23 mouse cellular contexts compared by ENCODE assay signal in genomic region chr7:103843034-103843433, GRCm38 (mm10). TPM values are rescaled to one million over a fixed set of nuclear protein-coding genes. Genes with fewer than 3 reads are reported as not detected.
DNase-seq lines count a peak whose midpoint lies in the region; ATAC-seq and TF ChIP-seq lines count a peak whose summit lies in the region.
"Had no signal": no experiment of that assay in that cellular context is flagged by ENCODE, and none has a peak within 500 bp of the region (broad histone marks: within the 10 kb centered on the region; RNA-seq: fewer than 3 reads in every experiment).

Hbb-bh1 (minus strand) TSS chr7:103843164.

- H3K4me2 ChIP-seq in heart, embryonic 11.5 days = peak within 1 kb of the TSS; percentile 34
- no peak within 1 kb of the TSS for H3K4me2 ChIP-seq in lung, embryonic 14.5 days
- no peak within 1 kb of the TSS for H3K4me2 ChIP-seq in lung, postnatal 0 days (replicated peaks; ENCODE audit: low read depth, low read length)
- H3K4me2 ChIP-seq in embryonic facial prominence, embryonic 12.5 days (replicated peaks) = no peak within 1 kb of the TSS
- H3K4me2 ChIP-seq in limb, embryonic 13.5 days (replicated peaks) = no peak within 1 kb of the TSS
- H3K4me2 ChIP-seq: heart, embryonic 15.5 days; limb, embryonic 15.5 days had no signal

- H3K4me1 ChIP-seq in heart, embryonic 11.5 days (ENCODE audit: control insufficient read depth, insufficient read depth, low read length) = no peaks in the 10 kb centered on the region
- H3K4me1 ChIP-seq in heart, adult 2 months (ENCODE audit: control insufficient read depth, insufficient read depth, low read length) = no peaks in the 10 kb centered on the region
- no peaks in the 10 kb centered on the region for H3K4me1 ChIP-seq in lung, embryonic 14.5 days (ENCODE audit: insufficient read depth)
- no peaks in the 10 kb centered on the region for H3K4me1 ChIP-seq in lung, postnatal 0 days (ENCODE audit: insufficient read depth, low read depth, low read length)
- H3K4me1 ChIP-seq in embryonic facial prominence, embryonic 12.5 days = no peaks in the 10 kb centered on the region
- H3K4me1 ChIP-seq in limb, embryonic 13.5 days = no peaks in the 10 kb centered on the region
- H3K4me1 ChIP-seq: heart, embryonic 15.5 days; limb, embryonic 15.5 days had no signal

- no peak for TF ChIP-seq EP300 in heart, adult 2 months (IDR thresholded peaks at IDR 0.05; ENCODE audit: insufficient read depth, low read depth, low read length)
- no peak for TF ChIP-seq EP300 in lung, postnatal 0 days (IDR thresholded peaks at IDR 0.05)

- H3K79me2 ChIP-seq in heart, adult 2 months (replicated peaks; ENCODE audit: control insufficient read depth, insufficient read depth, low read length) = no peaks in the 10 kb centered on the region

- intact Hi-C loops in heart, adult 2 months (cut with DNase I) = no loop called here

- peak within 1 kb of the TSS; percentile 34 for H3K9ac ChIP-seq in heart, embryonic 11.5 days (ENCODE audit: low read depth, low read length)
- H3K9ac ChIP-seq in heart, adult 2 months (ENCODE audit: low read depth, low read length) = no peak within 1 kb of the TSS
- no peak within 1 kb of the TSS for H3K9ac ChIP-seq in lung, embryonic 14.5 days
- no peak within 1 kb of the TSS for H3K9ac ChIP-seq in lung, postnatal 0 days (replicated peaks; ENCODE audit: low read depth)
- no peak within 1 kb of the TSS for H3K9ac ChIP-seq in embryonic facial prominence, embryonic 12.5 days
- no peak within 1 kb of the TSS for H3K9ac ChIP-seq in limb, embryonic 13.5 days
- H3K9ac ChIP-seq: heart, embryonic 15.5 days; limb, embryonic 15.5 days had no signal

- H3K4me3 ChIP-seq in heart, embryonic 11.5 days (ENCODE audit: low read depth, low read length) = peak within 1 kb of the TSS; percentile 32
- H3K4me3 ChIP-seq in heart, adult 2 months = no peak within 1 kb of the TSS
- H3K4me3 ChIP-seq in lung, embryonic 14.5 days (ENCODE audit: low read depth, low read length) = no peak within 1 kb of the TSS
- no peak within 1 kb of the TSS for H3K4me3 ChIP-seq in lung, postnatal 0 days (ENCODE audit: low read depth, low read length)
- H3K4me3 ChIP-seq in embryonic facial prominence, embryonic 12.5 days = no peak within 1 kb of the TSS
- no peak within 1 kb of the TSS for H3K4me3 ChIP-seq in limb, embryonic 13.5 days
- H3K4me3 ChIP-seq: heart, embryonic 15.5 days; limb, embryonic 15.5 days had no signal

- no peaks in the 10 kb centered on the region for H3K9me3 ChIP-seq in heart, embryonic 11.5 days (replicated peaks; ENCODE audit: control insufficient read depth, low read length)
- no peaks in the 10 kb centered on the region for H3K9me3 ChIP-seq in lung, embryonic 14.5 days (ENCODE audit: low read depth, low read length)
- no peaks in the 10 kb centered on the region for H3K9me3 ChIP-seq in lung, postnatal 0 days (ENCODE audit: low read length)
- no peaks in the 10 kb centered on the region for H3K9me3 ChIP-seq in embryonic facial prominence, embryonic 12.5 days
- no peaks in the 10 kb centered on the region for H3K9me3 ChIP-seq in limb, embryonic 13.5 days
- H3K9me3 ChIP-seq: heart, embryonic 15.5 days; limb, embryonic 15.5 days had no signal

- no peaks in the 10 kb centered on the region for H3K36me3 ChIP-seq in heart, embryonic 11.5 days (ENCODE audit: control insufficient read depth, insufficient read depth, low read length)
- H3K36me3 ChIP-seq in heart, adult 2 months (ENCODE audit: control insufficient read depth, insufficient read depth, low read length) = no peaks in the 10 kb centered on the region
- no peaks in the 10 kb centered on the region for H3K36me3 ChIP-seq in lung, embryonic 14.5 days (ENCODE audit: insufficient read depth)
- no peaks in the 10 kb centered on the region for H3K36me3 ChIP-seq in lung, postnatal 0 days (ENCODE audit: insufficient read depth, low read length)
- no peaks in the 10 kb centered on the region for H3K36me3 ChIP-seq in embryonic facial prominence, embryonic 12.5 days
- no peaks in the 10 kb centered on the region for H3K36me3 ChIP-seq in limb, embryonic 13.5 days
- H3K36me3 ChIP-seq: heart, embryonic 15.5 days; limb, embryonic 15.5 days had no signal

- peak within 1 kb of the TSS; percentile 70 for H3K27ac ChIP-seq in heart, embryonic 11.5 days (ENCODE audit: low read depth, low read length)
- no peak within 1 kb of the TSS for H3K27ac ChIP-seq in heart, adult 2 months
- H3K27ac ChIP-seq in lung, embryonic 14.5 days (ENCODE audit: low read depth) = no peak within 1 kb of the TSS
- H3K27ac ChIP-seq in lung, postnatal 0 days (ENCODE audit: low read length) = no peak within 1 kb of the TSS
- no peak within 1 kb of the TSS for H3K27ac ChIP-seq in embryonic facial prominence, embryonic 12.5 days
- no peak within 1 kb of the TSS for H3K27ac ChIP-seq in limb, embryonic 13.5 days
- H3K27ac ChIP-seq: heart, embryonic 15.5 days; limb, embryonic 15.5 days; stomach, postnatal 0 days had no signal

- no peak for DNase-seq in heart, adult 2 months
- no peak for DNase-seq in lung, embryonic 14.5 days
- DNase-seq in lung, postnatal 0 days (ENCODE audit: low spot score) = no peak
- no peak for DNase-seq in ovary, postnatal 36 days (ENCODE audit: low spot score)
- DNase-seq: cerebellum, postnatal 14 days; kidney, adult 8-10 months; kidney, postnatal 4 days; lung, postnatal 36 days; spleen, adult 18-20 months; thymus, postnatal 14 days had no signal

- H3K27me3 ChIP-seq in heart, embryonic 11.5 days (ENCODE audit: control insufficient read depth, insufficient read depth, low read length) = no peaks in the 10 kb centered on the region
- H3K27me3 ChIP-seq in heart, adult 2 months (ENCODE audit: control insufficient read depth, insufficient read depth, low read length) = no peaks in the 10 kb centered on the region
- H3K27me3 ChIP-seq in lung, embryonic 14.5 days (ENCODE audit: insufficient read depth, low read length) = no peaks in the 10 kb centered on the region
- H3K27me3 ChIP-seq in lung, postnatal 0 days (replicated peaks; ENCODE audit: insufficient read depth, low read length) = no peaks in the 10 kb centered on the region
- H3K27me3 ChIP-seq in embryonic facial prominence, embryonic 12.5 days = no peaks in the 10 kb centered on the region
- no peaks in the 10 kb centered on the region for H3K27me3 ChIP-seq in limb, embryonic 13.5 days
- H3K27me3 ChIP-seq: heart, embryonic 15.5 days; limb, embryonic 15.5 days had no signal

- WGBS in heart, embryonic 11.5 days (ENCODE audit: insufficient replicate concordance) = 61% methylated on average over 2 of the region's 2 CpGs
- WGBS in heart, adult 2 months = 88% methylated on average over 2 of the region's 2 CpGs
- WGBS in lung, embryonic 14.5 days = 65% methylated on average over 2 of the region's 2 CpGs
- WGBS in lung, postnatal 0 days = 70% methylated on average over 2 of the region's 2 CpGs
- WGBS in embryonic facial prominence, embryonic 12.5 days = 69% methylated on average over 2 of the region's 2 CpGs
- whole genome bisulfite sequencing in limb, embryonic 13.5 days = 76% methylated on average over 2 of the region's 2 CpGs

- no peak for TF ChIP-seq CTCF in heart, adult 2 months (IDR thresholded peaks at IDR 0.05)
- no peak for TF ChIP-seq CTCF in lung, embryonic 14.5 days (IDR thresholded peaks at IDR 0.05; ENCODE audit: low read depth)
- TF ChIP-seq CTCF in lung, postnatal 0 days (IDR thresholded peaks at IDR 0.05) = no peak

- TF ChIP-seq POLR2A in heart, adult 2 months (IDR thresholded peaks at IDR 0.05; ENCODE audit: insufficient read depth, low read depth, low read length) = no peak

- peak; percentile 89 for ATAC-seq in heart, embryonic 11.5 days (replicated peaks; ENCODE audit: insufficient number of reproducible peaks, low FRiP score, low TSS enrichment)
- no peak for ATAC-seq in lung, embryonic 14.5 days (ENCODE audit: insufficient read depth)
- no peak for ATAC-seq in lung, postnatal 0 days
- no peak for ATAC-seq in embryonic facial prominence, embryonic 12.5 days (ENCODE audit: insufficient number of reproducible peaks, insufficient read depth, low FRiP score, low TSS enrichment)
- no peak for ATAC-seq in limb, embryonic 13.5 days (ENCODE audit: low FRiP score, low read depth)
- ATAC-seq in megakaryocyte progenitor cell, adult 5-6 weeks (replicated peaks; ENCODE audit: poor library complexity) = no peak

RNA-seq across cellular contexts. Expression of gene Hbb-bh1, which starts in this region (rescaled TPM):
- polyA plus RNA-seq in heart, embryonic 11.5 days (2014; fragmentation: Nextera tagmentation; extraction: Ambion mirVana) = 7,786 and 8,740 TPM in 2 replicates
- not detected for total RNA-seq in heart, adult 2 months (2021)
- polyA plus RNA-seq in heart, adult 2 months (2012; rRNA removed) = not detected in 2 replicates
- 9.2 and 18.0 TPM in 2 replicates for polyA plus RNA-seq in lung, embryonic 14.5 days (2014; fragmentation: Nextera tagmentation; extraction: Ambion mirVana)
- 0.27 TPM in 1 of 2 replicates, not detected in the other for polyA plus RNA-seq in lung, postnatal 0 days (2015; fragmentation: Nextera tagmentation; extraction: Ambion mirVana)
- polyA plus RNA-seq in embryonic facial prominence, embryonic 12.5 days (2016; fragmentation: Nextera tagmentation; extraction: Ambion mirVana) = 537 and 696 TPM in 2 replicates
- polyA plus RNA-seq in limb, embryonic 13.5 days (2015; fragmentation: Nextera tagmentation; extraction: Ambion mirVana) = 61.1 and 82.5 TPM in 2 replicates
- total RNA-seq in megakaryocyte progenitor cell, adult 5-6 weeks (2015) = not detected in 2 replicates
- total RNA-seq in megakaryocyte progenitor cell, adult 5-6 weeks (2017) = not detected in 2 replicates
- total RNA-seq: adrenal gland, adult 18-20 months; ES-E14; gastrocnemius, adult 8-10 months; layer of hippocampus, postnatal 14 days; monocyte, adult 5-6 weeks had no signal
- polyA plus RNA-seq: C2C12; stomach, postnatal 0 days had no signal

Comparison
In these comparisons a context has a peak if more than half of its experiments do, and no peak if none do; other contexts are left out.
1. RNA of gene Hbb-bh1 (polyA plus RNA-seq): 7,786 to 8,740 TPM in heart, embryonic 11.5 days; 537 to 696 TPM in embryonic facial prominence, embryonic 12.5 days, 61.1 to 82.5 TPM in limb, embryonic 13.5 days, 9.2 to 18.0 TPM in lung, embryonic 14.5 days, 0.27 TPM in lung, postnatal 0 days and not detected in heart, adult 2 months; every median in the first group is over 10 times any median in the second.